Mouse (Mus musculus): ENCODE results near the gene Gpatch2l. TPM values are rescaled to one million over a fixed set of nuclear protein-coding genes. Genes with fewer than 3 reads are reported as not detected.

Gene Gpatch2l
- total RNA-seq, 1 experiment: 13.4 TPM

GRCm38 (mm10) chr12:86242563-86242962 lies 905 bp downstream of the Gpatch2l start:
- H3K9ac ChIP-seq (ENCODE audit: insufficient read depth, low read depth, low read length, poor library complexity, severe bottlenecking): peak overlapping the region; percentile 94
- H3K9me3 ChIP-seq (ENCODE audit: control insufficient read depth, insufficient read depth, low read depth, low read length): no peaks in the 10 kb centered on the region
- no peak for DNase-seq (ENCODE audit: low read depth, low spot score)
- in situ Hi-C loops (cut with MboI; ENCODE audit: low sequenced_read_pairs in 2 of 2, unreplicated experiment in 2 of 2): no loop called here
- peak overlapping the region; percentile 90 to 93 for H3K4me3 ChIP-seq (ENCODE audit: insufficient read depth in 1 of 2, low read depth in 1 of 2, low read length in 2 of 2, poor library complexity in 1 of 2, severe bottlenecking in 1 of 2)
- H3K36me3 ChIP-seq (ENCODE audit: control insufficient read depth, insufficient read depth, low read length, poor library complexity, severe bottlenecking): peaks cover 9% of the 10 kb centered on the region
- 0 out of 4 replicates have a peak, but pooled peaks cover 2 to 4% of the 10 kb centered on the region in 2 experiments for H3K4me1 ChIP-seq (ENCODE audit: control insufficient read depth in 2 of 2, insufficient read depth in 2 of 2, low read length in 2 of 2, poor library complexity in 1 of 2)
- H3K27ac ChIP-seq (ENCODE audit: insufficient read depth, low read depth, low read length, poor library complexity, severe bottlenecking): no peak overlapping the region
- TF ChIP-seq HCFC1 (IDR thresholded peaks at IDR 0.05; ENCODE audit: borderline replicate concordance, insufficient read depth, low read length) (no peak), CHD2 (IDR thresholded peaks at IDR 0.05; ENCODE audit: low read depth, low read length) (no peak), MAFK (IDR thresholded peaks at IDR 0.05; ENCODE audit: insufficient read depth, low read depth, low read length) (no peak), ZNF384 (IDR thresholded peaks at IDR 0.05; ENCODE audit: low read depth, low read length) (no peak), ZC3H11A (IDR thresholded peaks at IDR 0.05; ENCODE audit: borderline replicate concordance, low read depth, low read length) (no peak)

GRCm38 (mm10) chr12:86243936-86244335 lies 2.3 kb downstream of the Gpatch2l start:
- 0 out of 4 replicates have a peak, but pooled peaks cover 2 to 4% of the 10 kb centered on the region in 2 experiments for H3K4me1 ChIP-seq (ENCODE audit: control insufficient read depth in 2 of 2, insufficient read depth in 2 of 2, low read length in 2 of 2, poor library complexity in 1 of 2)
- H3K9ac ChIP-seq (ENCODE audit: insufficient read depth, low read depth, low read length, poor library complexity, severe bottlenecking): peak overlapping the region; percentile 38
- no peak for DNase-seq (ENCODE audit: low read depth, low spot score)
- TF ChIP-seq MAFK (IDR thresholded peaks at IDR 0.05; ENCODE audit: insufficient read depth, low read depth, low read length): no peak
- TF ChIP-seq ZC3H11A (IDR thresholded peaks at IDR 0.05; ENCODE audit: borderline replicate concordance, low read depth, low read length): no peak
- no peak for TF ChIP-seq ZNF384 (IDR thresholded peaks at IDR 0.05; ENCODE audit: low read depth, low read length)
- no peak for TF ChIP-seq HCFC1 (IDR thresholded peaks at IDR 0.05; ENCODE audit: borderline replicate concordance, insufficient read depth, low read length)
- TF ChIP-seq CHD2 (IDR thresholded peaks at IDR 0.05; ENCODE audit: low read depth, low read length): no peak
- H3K27ac ChIP-seq (ENCODE audit: insufficient read depth, low read depth, low read length, poor library complexity, severe bottlenecking): no peak overlapping the region
- in situ Hi-C loops (cut with MboI; ENCODE audit: low sequenced_read_pairs in 2 of 2, unreplicated experiment in 2 of 2): no loop called here
- H3K4me3 ChIP-seq (ENCODE audit: insufficient read depth in 1 of 2, low read depth in 1 of 2, low read length in 2 of 2, poor library complexity in 1 of 2, severe bottlenecking in 1 of 2): peak overlapping the region in 1 of 2 experiments; percentile 25; a peak in 2 of 4 replicates
- no peaks in the 10 kb centered on the region for H3K9me3 ChIP-seq (ENCODE audit: control insufficient read depth, insufficient read depth, low read depth, low read length)
- H3K36me3 ChIP-seq (ENCODE audit: control insufficient read depth, insufficient read depth, low read length, poor library complexity, severe bottlenecking): peaks cover 10% of the 10 kb centered on the region

GRCm38 (mm10) chr12:86250183-86250582 lies 8.5 kb downstream of the Gpatch2l start:
- no peak for TF ChIP-seq CHD2 (IDR thresholded peaks at IDR 0.05; ENCODE audit: low read depth, low read length)
- no peak for TF ChIP-seq MAFK (IDR thresholded peaks at IDR 0.05; ENCODE audit: insufficient read depth, low read depth, low read length)
- TF ChIP-seq ZNF384 (IDR thresholded peaks at IDR 0.05; ENCODE audit: low read depth, low read length): no peak
- no peak for TF ChIP-seq HCFC1 (IDR thresholded peaks at IDR 0.05; ENCODE audit: borderline replicate concordance, insufficient read depth, low read length)
- no peak for TF ChIP-seq ZC3H11A (IDR thresholded peaks at IDR 0.05; ENCODE audit: borderline replicate concordance, low read depth, low read length)
- Histone ChIP-seq H3K27ac (ENCODE audit: insufficient read depth, low read depth, low read length, poor library complexity, severe bottlenecking) (no peak overlapping the region), H3K4me1 (ENCODE audit: control insufficient read depth in 2 of 2, insufficient read depth in 2 of 2, low read length in 2 of 2, poor library complexity in 1 of 2) (no peaks in the 10 kb centered on the region), H3K9me3 (ENCODE audit: control insufficient read depth, insufficient read depth, low read depth, low read length) (no peaks in the 10 kb centered on the region), H3K4me3 (ENCODE audit: insufficient read depth in 1 of 2, low read depth in 1 of 2, low read length in 2 of 2, poor library complexity in 1 of 2, severe bottlenecking in 1 of 2) (no peak overlapping the region), H3K9ac (ENCODE audit: insufficient read depth, low read depth, low read length, poor library complexity, severe bottlenecking) (no peak overlapping the region), H3K36me3 (ENCODE audit: control insufficient read depth, insufficient read depth, low read length, poor library complexity, severe bottlenecking) (peaks cover 3% of the 10 kb centered on the region; the same call in 1 of the 2 replicates)
- DNase-seq (ENCODE audit: low read depth, low spot score): no peak
- in situ Hi-C loops (cut with MboI; ENCODE audit: low sequenced_read_pairs in 2 of 2, unreplicated experiment in 2 of 2): no loop called here

DNA sequence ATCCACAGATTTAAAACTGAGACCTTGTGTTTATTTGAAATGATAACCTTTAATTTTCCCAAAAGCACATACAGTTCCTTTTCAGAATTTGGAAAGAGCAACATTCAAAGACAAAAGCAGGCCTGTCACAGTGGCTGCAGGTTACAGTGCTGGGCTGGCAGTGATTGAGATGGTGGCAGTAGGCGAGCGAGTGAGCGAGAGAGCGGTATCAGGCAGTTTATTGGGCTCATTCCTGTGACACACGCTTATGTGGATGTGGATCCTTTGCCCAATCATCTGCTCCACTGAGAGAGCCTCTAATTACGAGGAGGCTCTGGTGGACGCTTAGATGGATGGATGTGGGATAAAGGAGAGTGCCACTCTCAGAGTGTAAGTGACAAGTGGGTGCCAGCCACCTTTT lies 13.3 kb downstream of the Gpatch2l start:
- in situ Hi-C loops (cut with MboI; ENCODE audit: low sequenced_read_pairs in 2 of 2, unreplicated experiment in 2 of 2): no loop called here
- Histone ChIP-seq H3K4me1 (ENCODE audit: control insufficient read depth in 2 of 2, insufficient read depth in 2 of 2, low read length in 2 of 2, poor library complexity in 1 of 2) (no peaks in the 10 kb centered on the region), H3K36me3 (ENCODE audit: control insufficient read depth, insufficient read depth, low read length, poor library complexity, severe bottlenecking) (0 out of 2 replicates have a peak, but pooled peaks cover 4% of the 10 kb centered on the region), H3K27ac (ENCODE audit: insufficient read depth, low read depth, low read length, poor library complexity, severe bottlenecking) (no peak overlapping the region), H3K9ac (ENCODE audit: insufficient read depth, low read depth, low read length, poor library complexity, severe bottlenecking) (no peak overlapping the region), H3K9me3 (ENCODE audit: control insufficient read depth, insufficient read depth, low read depth, low read length) (no peaks in the 10 kb centered on the region), H3K4me3 (ENCODE audit: insufficient read depth in 1 of 2, low read depth in 1 of 2, low read length in 2 of 2, poor library complexity in 1 of 2, severe bottlenecking in 1 of 2) (no peak overlapping the region)
- no peak for DNase-seq (ENCODE audit: low read depth, low spot score)
- no peak for TF ChIP-seq CHD2 (IDR thresholded peaks at IDR 0.05; ENCODE audit: low read depth, low read length)
- no peak for TF ChIP-seq ZC3H11A (IDR thresholded peaks at IDR 0.05; ENCODE audit: borderline replicate concordance, low read depth, low read length)
- TF ChIP-seq ZNF384 (IDR thresholded peaks at IDR 0.05; ENCODE audit: low read depth, low read length): no peak
- no peak for TF ChIP-seq MAFK (IDR thresholded peaks at IDR 0.05; ENCODE audit: insufficient read depth, low read depth, low read length)
- no peak for TF ChIP-seq HCFC1 (IDR thresholded peaks at IDR 0.05; ENCODE audit: borderline replicate concordance, insufficient read depth, low read length)

Data from ES-E14 (cell line).